Mouse (Mus musculus) adrenal gland, postnatal 14 days (tissue): ENCODE data around the gene Emc3. TPM values are rescaled to one million over a fixed set of nuclear protein-coding genes. Genes with fewer than 3 reads are reported as not detected.

Experiments used
- DNase-seq: peaks from one replicate; pipeline ENCODE4 v3.0.0; 2021; ENCODE audit warnings: mixed read lengths
- total RNA-seq: library from RNA; stranded (reverse); gene quantifications from 2 replicates; pipeline ENCODE4 v1.2.3, GENCODE M21; 2021

The Emc3 gene
- total RNA-seq, 1 experiment from 2014 or later, result 88.7 TPM

DNA sequence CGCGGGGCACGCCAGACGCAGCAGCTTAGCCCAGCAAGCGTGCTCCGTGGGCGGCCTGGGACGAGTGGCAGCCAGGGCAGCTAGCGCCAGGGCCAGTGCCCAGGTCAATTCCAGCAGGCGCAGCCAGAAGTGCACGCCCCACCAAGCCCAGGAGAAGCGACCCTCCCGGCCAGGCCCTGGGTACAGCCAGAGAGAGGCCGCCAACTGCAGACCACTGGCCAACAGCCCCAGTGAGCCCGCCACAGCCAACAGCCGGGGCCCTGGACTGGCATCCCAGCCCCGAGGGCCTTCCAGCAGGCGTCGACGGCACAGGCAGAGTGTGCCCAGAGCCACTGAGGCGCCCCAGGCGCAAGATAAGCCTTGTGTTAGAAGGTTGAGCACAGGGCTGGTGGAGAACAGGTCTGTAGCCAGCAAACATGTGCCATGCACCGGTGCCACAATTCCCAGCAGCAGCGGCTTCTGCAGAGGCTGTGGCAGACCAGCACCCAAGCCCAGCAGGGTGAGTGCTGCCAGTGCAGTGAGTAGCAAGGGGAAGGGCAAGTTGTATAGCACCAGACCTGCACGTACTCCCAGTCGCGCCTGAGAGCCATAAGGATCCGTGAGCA, 36.3 kb downstream of the Emc3 start:
- peak; percentile 28 for DNase-seq

DNA sequence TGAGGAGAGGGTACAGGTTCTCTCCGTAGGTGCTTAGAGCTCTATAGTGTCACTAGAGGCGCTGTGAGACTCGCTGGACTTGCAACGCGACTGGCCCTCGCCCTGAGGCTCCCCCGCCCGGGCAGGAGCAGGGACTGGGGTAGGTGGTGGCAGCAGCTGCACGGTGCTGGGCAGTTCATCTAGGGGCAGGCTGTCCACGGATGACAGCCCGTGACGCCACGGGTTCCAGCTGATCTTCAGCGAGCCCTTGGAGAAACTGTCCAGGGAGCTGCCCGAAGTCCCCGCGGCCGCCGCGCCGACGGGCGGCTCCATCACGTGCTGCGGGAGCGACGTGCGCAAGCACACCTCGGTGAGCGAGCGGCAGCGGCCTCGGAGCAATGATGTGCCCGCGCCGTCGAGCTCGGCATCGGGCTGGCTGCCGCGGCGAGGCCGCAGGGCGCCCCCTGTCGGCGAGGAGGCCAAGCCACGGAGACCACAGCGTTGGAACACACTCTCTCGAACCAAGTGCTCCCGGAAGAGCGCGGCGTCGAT, 37.1 kb downstream of the Emc3 start:
- peak; percentile 91 for DNase-seq

DNA sequence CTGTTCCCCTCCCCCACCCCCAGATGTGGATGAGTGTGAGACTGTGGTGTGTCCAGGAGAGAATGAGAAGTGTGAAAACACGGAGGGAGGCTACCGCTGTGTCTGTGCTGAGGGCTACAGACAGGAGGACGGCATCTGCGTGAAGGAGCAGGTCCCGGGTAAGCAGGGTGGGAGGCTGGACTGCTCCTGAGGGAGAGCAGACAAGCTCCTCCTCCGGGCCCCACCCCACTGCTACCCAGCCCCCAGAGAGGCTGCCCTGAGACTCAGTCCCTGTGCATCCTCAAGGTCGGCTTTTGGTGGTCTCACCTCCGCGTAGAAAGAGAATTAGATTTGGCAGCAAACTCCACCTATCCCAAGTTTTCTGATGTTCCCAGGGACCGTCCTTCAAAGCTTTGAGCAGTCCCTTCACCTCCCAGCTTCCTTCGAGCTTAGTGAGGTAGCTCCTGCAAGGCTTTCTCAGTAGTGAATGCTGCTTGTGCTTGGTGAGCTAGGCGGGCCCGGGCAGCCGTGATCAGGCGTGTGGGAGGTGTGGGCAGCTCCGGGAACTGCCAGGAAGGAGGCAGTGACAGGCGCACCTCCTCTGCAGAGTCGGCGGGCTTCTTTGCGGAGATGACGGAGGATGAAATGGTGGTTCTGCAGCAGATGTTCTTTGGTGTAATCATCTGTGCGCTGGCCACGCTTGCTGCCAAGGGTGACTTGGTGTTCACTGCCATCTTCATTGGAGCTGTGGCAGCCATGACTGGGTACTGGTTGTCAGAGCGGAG, 39.2 kb downstream of the Emc3 start:
- no peak for DNase-seq

DNA sequence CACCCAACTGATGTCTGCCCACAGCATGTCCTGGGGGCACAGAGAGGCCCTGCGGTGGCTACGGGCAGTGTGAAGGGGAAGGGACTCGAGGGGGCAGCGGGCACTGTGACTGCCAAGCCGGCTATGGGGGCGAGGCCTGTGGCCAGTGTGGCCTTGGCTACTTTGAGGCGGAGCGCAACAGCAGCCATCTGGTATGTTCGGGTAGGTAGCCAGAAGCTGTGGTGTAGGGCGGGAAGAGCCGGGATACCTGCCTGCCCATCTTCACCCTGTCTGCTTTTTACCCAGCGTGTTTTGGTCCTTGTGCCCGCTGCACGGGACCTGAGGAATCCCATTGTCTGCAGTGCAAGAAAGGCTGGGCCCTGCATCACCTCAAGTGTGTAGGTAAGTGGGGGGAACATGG, 42.0 kb downstream of the Emc3 start:
- DNase-seq, result no peak

DNA sequence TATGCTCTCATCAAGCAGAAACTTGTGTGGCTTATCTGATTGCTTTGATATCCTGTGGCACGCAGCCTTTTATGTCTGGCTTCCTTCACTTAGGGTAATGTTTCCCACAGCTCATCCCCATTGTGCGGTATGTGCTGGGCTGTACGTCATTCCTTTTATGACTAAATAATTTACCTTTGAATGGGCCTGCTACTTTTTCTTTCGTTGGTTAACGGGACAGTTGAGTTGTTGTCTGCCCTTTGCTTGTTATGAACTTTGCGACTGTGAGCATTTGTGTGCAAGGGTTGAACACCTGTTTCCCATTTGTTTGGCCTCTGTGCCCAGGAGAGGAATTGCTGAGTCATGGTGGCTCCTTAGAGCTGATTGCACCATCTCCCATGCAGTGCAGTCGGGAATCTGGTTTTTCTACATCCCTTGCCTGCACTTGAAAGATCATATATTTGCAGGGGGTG, 44.3 kb downstream of the Emc3 start:
- no peak for DNase-seq

DNA sequence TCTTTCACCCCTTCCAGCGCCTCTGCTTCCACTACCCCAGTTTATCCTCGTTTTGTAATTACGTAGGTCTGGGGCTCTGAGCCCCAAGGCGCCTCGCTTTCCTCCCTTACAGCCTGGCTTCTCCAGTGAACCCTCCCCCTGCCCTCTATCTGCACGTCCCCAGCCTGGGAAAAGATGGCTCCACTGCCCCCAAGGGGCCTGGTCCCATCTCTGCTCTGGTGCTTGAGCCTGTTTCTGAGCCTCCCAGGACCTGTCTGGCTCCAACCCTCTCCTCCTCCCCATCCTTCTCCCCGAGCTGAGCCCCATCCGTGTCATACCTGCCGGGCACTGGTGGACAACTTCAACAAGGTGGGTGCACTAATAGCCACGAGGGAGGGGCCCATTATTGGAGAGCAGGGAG, 47.7 kb downstream of the Emc3 start:
- DNase-seq, result peak; percentile 58

DNA sequence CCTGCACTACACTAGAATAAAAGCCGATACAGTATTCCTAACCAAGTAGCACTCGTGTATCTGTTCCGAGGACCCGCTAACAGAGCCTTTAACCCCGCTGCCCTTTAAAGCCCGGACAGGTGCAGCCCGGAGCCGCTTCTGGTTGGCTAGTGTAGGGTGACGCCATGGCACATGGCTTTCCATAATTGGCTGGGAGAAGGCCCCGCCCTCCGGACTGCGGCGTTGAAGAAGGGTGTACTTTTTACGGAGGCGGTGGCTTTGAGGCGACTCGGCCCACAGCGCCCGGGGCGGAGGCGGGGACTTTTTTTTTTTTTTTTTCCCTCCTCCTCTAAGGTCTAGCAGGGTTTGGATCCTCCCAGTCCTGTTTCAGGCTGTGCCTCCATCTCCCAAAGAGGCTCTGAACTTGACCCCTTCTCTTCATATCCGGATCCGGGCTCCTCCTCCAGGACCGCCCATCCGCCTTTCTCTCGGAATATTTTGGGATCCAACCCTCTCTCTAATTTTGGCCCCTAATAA, 48.3 kb downstream of the Emc3 start, which contains the start of gene Creld1:
Gene Creld1 (plus strand): TSS at position 198 of the 516 bp plus-strand sequence.
- DNase-seq, result peak; percentile 97

DNA sequence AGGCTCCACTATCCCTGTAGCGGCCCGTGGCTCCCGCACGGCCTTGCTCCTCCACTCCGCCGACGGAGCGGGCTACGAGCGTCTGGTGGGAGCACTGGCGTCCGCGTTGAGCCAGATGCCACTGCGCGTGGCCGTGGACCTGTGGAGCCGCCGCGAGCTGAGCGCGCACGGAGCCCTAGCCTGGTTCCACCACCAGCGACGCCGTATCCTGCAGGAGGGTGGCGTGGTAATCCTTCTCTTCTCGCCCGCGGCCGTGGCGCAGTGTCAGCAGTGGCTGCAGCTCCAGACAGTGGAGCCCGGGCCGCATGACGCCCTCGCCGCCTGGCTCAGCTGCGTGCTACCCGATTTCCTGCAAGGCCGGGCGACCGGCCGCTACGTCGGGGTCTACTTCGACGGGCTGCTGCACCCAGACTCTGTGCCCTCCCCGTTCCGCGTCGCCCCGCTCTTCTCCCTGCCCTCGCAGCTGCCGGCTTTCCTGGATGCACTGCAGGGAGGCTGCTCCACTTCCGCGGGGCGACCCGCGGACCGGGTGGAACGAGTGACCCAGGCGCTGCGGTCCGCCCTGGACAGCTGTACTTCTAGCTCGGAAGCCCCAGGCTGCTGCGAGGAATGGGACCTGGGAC, 48.9 kb downstream of the Emc3 start:
- DNase-seq, result peak; percentile 59

DNA sequence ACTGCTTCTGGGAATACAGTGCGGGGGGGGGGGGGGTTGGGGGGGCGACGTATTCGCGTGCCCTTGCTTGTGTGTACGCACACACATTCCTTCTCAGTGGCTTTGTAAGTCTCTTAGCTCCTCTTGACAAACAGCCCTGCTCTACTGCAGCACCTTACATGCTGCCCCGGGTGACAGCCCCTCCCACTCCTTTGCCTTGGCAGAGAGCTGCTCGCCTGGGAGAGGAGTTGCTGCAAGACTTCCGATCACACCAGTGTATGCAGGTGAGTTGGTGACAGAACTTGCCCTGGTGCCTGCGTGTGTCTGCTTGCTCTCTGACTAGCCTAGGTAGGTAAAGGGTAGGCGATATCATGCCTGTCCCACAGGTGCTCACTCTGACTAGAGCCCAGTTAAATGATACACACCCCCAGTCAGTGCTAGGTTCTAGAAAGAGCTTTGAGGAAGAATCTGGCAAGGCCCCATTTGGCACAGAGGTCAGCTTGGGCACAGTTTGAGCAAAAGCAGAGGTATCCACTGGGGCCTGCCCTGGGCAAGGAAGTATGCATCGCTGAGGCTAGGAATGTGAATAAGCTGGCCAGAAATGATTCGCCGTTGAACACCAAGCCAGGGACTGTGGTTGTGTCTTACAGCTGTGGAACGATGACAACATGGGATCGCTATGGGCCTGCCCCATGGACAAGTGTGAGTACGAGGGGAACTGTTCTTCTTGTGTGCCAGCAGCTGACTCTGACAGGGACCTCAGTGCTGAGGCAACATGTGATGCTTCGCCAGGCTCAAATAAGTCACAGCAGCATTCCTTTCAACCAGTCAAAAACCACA, 50.7 kb downstream of the Emc3 start:
- peak; percentile 70 for DNase-seq

DNA sequence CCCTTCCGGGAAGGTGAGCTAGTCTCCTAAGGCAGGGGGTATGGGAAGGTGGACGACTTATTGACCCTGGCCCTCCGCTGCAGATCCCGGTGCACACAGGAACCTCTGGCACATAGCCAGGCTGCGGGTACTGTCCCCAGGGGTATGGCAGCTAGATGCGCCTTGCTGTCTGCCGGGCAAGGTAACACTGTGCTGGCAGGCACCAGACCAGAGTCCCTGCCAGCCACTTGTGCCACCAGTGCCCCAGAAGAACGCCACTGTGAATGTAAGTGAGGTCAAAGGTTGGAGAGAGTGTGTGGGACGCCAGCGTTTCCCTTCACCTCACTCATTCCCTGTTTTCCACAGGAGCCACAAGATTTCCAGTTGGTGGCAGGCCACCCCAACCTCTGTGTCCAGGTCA, 52.5 kb downstream of the Emc3 start:
- DNase-seq, result peak; percentile 37

DNA sequence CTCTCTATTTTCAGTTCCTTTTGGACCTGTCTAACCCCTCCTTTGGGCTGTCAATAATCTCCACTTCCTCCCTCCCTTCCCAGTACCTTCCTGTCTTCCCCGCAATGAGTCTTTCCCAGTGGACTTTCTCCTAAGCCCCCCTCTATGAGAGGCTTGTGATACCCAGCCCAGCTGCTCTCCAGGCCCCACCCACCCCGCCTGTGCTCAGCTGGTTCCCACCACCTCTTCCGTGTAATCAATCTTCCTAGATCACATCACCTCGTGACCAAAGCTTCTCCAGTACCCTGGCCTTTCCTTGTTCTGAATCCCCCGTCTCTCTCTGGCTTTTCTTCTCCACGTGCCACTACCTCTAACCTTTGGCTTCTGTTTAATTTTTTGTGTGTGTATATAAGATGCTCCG, 54.1 kb downstream of the Emc3 start:
- no peak for DNase-seq

DNA sequence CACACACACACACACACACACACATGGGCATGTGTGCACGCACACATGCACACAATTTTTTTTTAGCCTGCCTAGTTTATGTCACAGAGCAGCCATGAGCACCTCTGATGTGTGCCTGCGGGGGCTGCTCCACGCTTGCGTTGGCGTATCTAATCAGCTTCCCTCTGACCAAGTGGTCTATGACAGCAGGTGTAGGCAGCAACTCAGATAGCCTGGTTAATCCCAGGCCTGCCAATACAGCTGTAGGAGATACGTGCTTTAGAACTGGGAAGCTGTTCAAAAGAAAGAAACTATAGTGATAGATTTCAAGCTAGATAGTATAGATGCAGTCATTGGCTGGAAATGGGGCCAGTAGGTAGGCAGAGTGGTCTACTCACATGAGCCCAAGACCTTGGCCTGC, 57.7 kb downstream of the Emc3 start:
- no peak for DNase-seq

DNA sequence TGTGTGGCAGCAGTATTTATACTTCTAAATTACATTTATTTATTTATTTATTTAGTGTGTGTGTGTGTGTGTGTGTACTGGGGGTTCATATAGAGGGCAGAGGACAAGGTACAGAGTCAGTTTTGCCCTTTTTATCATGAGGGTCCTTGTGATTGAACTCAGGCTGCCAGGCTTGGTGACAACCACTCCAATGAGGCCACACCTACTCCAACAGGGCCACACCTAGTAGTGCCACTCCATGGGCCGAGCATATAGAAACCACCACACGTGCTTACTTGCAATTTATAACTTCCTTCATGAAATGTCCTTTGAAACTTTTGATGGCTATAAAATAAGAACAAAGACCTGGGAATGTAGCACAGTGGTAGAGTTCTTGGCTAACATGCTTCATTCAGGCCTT, 58.2 kb downstream of the Emc3 start:
- DNase-seq, result no peak

DNA sequence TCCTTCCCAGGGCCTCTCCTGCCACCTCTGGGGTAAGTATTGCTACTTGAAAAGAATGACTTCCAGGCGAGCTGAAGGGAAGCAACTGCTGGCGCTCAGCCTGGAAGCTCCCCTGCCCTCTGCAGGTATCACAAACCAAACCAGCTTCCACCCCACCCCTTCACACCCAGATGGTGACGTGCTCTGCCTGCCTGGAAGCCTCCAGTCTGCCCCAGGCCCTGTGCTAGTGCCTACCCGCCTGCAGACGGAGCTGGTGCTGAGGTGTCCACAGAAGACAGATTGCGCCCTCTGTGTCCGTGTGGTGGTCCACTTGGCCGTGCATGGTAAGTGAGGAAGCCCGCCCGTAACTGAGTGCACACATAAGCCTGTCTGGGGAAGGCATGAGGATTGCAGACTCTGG, 59.4 kb downstream of the Emc3 start:
- DNase-seq, result no peak

DNA sequence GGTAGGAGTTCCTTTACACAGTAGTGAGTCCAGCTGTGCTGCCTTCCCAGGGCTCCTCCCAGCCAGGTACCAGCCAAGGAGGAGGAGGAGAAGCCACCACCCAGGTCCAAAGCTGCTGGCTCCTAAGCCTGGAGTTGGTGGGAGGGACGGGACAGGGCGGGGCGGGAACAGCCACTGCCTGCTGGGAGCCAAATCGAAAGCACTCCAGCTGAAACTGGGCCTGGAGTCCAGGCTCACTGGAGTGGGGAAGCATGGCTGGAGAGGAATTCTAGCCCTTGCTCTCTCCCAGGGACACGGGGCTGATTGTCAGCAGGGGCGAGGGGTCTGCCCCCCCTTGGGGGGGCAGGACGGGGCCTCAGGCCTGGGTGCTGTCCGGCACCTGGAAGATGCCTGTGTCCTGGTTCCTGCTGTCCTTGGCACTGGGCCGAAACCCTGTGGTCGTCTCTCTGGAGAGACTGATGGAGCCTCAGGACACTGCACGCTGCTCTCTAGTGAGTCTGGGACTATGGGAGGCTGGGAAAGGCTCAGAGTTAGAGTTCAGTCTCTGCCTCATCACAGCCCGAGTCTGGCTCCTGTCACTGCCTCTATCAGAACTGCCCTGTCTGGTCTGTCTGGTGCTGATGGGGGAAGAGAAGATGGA, 60.0 kb downstream of the Emc3 start, which contains the start of gene Il17rc:
Gene Il17rc (plus strand): TSS at position 131 of the 640 bp plus-strand sequence.
- peak; percentile 80 for DNase-seq

DNA sequence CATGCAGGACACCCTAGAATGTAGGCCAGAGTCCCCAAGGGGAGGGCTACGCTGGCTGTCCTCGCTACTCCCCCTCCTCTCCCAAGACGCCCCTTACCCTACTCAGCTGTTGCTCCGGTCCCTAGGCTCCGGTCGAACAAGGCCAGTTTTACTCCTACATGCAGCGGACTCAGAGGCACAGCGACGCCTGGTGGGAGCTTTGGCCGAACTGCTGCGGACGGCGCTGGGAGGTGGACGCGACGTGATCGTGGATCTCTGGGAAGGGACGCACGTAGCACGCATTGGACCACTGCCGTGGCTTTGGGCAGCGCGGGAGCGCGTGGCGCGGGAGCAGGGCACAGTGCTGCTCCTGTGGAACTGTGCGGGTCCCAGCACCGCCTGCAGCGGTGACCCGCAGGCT, 62.0 kb downstream of the Emc3 start:
- DNase-seq, result peak; percentile 89

DNA sequence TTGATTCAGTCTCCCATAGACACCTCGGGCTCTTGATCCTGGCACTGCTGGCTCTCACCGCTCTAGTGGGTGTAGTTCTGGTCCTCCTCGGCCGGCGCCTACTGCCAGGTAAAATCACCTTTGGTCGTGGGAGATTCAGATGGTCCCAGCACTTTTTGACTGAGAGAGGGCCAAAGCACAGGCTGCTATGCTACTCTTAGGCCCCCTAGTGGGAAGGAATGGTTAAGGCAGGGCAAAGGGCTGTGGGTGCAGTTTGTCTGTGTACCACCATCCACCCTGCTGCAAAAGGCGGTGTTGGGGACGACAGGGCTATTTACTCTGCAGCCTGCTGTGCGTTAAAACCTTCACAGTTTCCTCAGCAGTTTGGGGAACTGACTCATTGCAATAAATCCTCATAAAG, 62.4 kb downstream of the Emc3 start:
- peak; percentile 84 for DNase-seq

DNA sequence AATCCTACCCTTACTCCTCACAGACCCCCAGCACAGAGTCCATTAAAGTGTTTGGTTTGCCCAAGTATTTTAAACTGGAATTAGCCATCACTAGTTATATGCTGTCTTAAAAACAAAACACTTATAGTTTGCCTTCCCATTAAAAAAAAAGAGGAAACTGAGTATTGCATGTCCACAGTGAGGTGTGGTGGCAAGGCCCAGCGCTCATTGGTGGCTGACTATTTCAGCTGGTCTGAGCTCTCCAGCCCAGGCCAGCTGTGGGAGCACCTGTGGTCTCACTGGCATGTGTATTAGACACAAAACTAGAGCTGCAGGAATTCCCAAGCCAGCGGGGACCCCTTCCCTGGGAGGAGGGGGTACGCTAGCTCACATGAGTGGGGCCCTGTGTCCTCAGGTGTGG, 62.9 kb downstream of the Emc3 start:
- no peak for DNase-seq

DNA sequence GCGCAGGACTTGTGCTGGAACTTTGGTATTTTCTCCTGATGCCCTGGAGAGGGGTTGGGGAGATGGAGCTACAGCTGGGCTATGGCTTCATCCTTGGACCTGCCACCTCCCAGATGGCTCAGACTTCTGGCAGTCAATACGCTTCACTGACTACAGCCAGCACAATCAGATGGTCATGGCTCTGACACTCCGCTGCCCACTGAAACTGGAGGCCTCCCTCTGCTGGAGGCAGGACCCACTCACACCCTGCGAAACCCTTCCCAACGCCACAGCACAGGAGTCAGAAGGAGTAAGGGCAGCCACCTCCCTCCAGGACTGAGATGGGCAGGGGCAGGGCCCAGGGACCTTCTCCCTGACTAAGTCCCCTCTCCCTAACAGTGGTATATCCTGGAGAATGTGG, 65.8 kb downstream of the Emc3 start:
- DNase-seq, result peak; percentile 29
